Comparison of ENCODE assay signal across 8 mouse cellular contexts in the genomic region with DNA sequence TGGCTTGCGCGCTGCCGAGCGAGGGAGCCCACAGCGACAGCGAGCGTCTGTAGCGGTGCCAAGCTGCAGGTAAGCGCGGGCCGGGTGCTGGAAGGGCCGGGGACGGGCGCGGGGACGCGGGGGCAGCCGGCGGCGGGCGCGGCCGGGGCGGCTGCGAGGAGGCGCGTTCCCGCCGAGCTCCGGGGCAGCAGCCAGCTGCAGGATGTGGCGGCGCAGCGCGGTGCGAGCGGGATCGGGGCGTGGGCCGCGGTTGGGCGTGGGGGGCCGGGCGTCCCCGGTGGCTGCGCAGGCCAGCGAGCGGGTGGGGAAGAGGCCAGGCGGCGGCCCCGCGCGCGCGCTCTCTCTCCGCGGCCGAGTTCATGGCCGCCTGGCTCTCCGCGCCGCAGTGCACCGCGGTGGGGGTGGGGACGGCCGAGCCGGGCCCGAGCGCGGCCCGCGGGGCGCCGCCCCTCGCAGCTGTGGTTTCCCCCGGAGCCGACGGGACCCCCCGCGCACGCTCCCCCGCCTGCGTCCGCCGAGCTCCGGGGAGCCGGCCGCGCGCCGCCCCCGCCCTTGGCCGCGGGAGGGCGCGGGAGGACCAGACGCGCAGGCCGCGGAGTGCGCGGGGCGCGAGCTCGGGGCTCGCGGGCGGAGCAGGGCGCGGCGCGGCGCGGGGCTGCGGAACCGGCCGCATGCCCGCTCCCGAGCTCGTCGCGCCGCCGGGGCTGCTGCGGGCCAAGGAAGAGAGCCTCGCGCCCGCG. TPM values are rescaled to one million over a fixed set of nuclear protein-coding genes. Genes with fewer than 3 reads are reported as not detected.
DNase-seq lines count a peak whose midpoint lies in the region; ATAC-seq and TF ChIP-seq lines count a peak whose summit lies in the region.

No protein-coding gene starts in this region.

- peak overlapping the region; percentile 76 for H3K4me2 ChIP-seq in forebrain, embryonic 14.5 days (ENCODE audit: low read length)
- peak overlapping the region; percentile 87 for H3K4me2 ChIP-seq in liver, postnatal 0 days (ENCODE audit: low read depth, low read length)
- H3K4me2 ChIP-seq in neural tube, embryonic 14.5 days (ENCODE audit: low read depth, low read length): peak overlapping the region; percentile 92

- peak; percentile 33 for DNase-seq in ES-CJ7 (ENCODE audit: low read depth, low spot score)
- DNase-seq in cerebellum, adult 11 months: peak; percentile 75
- DNase-seq in forebrain, embryonic 14.5 days (ENCODE audit: low spot score): peak; percentile 78
- peak; percentile 82 to 86 for DNase-seq in heart, postnatal 14 days
- peak; percentile 74 to 75 for DNase-seq in layer of hippocampus, adult 18-20 months (ENCODE audit: low spot score in 2 of 2)
- DNase-seq in liver, postnatal 0 days: peak; percentile 81
- DNase-seq in telencephalon, adult 2 months (ENCODE audit: low read depth, low spot score): peak; percentile 27

- intact Hi-C loops in heart, postnatal 14 days (cut with DNase I): loop anchor here (2.0 kb wide), 2 partner anchors 33 to 55 kb away; partner anchors contain the start of gene Akain1

- H3K27ac ChIP-seq in forebrain, embryonic 14.5 days (ENCODE audit: low read depth, low read length): peak overlapping the region; percentile 100
- H3K27ac ChIP-seq in liver, postnatal 0 days (ENCODE audit: low read depth): peak overlapping the region; percentile 98
- H3K27ac ChIP-seq in neural tube, embryonic 14.5 days (ENCODE audit: low read depth, low read length): peak overlapping the region; percentile 100

- no peak for TF ChIP-seq EP300 in liver, postnatal 0 days (IDR thresholded peaks at IDR 0.05; ENCODE audit: low read depth)

- H3K4me1 ChIP-seq in forebrain, embryonic 14.5 days (ENCODE audit: control insufficient read depth, insufficient read depth, low read length): peaks cover 6% of the 10 kb centered on the region
- peaks cover 10% of the 10 kb centered on the region for H3K4me1 ChIP-seq in liver, postnatal 0 days (ENCODE audit: insufficient read depth)
- peaks cover 11% of the 10 kb centered on the region for H3K4me1 ChIP-seq in neural tube, embryonic 14.5 days (ENCODE audit: control insufficient read depth, insufficient read depth, low read length)

- H3K27me3 ChIP-seq in forebrain, embryonic 14.5 days (replicated peaks; ENCODE audit: control insufficient read depth, insufficient read depth, low read length): no peaks in the 10 kb centered on the region
- no peaks in the 10 kb centered on the region for H3K27me3 ChIP-seq in liver, postnatal 0 days (ENCODE audit: insufficient read depth, low read length)
- no peaks in the 10 kb centered on the region for H3K27me3 ChIP-seq in neural tube, embryonic 14.5 days (ENCODE audit: control insufficient read depth, insufficient read depth, low read length)

- peaks cover 19% of the 10 kb centered on the region for H3K36me3 ChIP-seq in forebrain, embryonic 14.5 days (ENCODE audit: control insufficient read depth, insufficient read depth, low read length)
- peaks cover 10% of the 10 kb centered on the region for H3K36me3 ChIP-seq in liver, postnatal 0 days (replicated peaks; ENCODE audit: insufficient read depth, low read length)
- peaks cover 6% of the 10 kb centered on the region; the same call in 1 of the 2 replicates for H3K36me3 ChIP-seq in neural tube, embryonic 14.5 days (ENCODE audit: control insufficient read depth, insufficient read depth, low read length)

- H3K9me3 ChIP-seq in forebrain, embryonic 14.5 days (replicated peaks; ENCODE audit: control insufficient read depth, low read length): no peaks in the 10 kb centered on the region
- H3K9me3 ChIP-seq in liver, postnatal 0 days (ENCODE audit: low read length): no peaks in the 10 kb centered on the region
- no peaks in the 10 kb centered on the region for H3K9me3 ChIP-seq in neural tube, embryonic 14.5 days (ENCODE audit: control insufficient read depth, low read length)

- peak overlapping the region; percentile 96 for H3K9ac ChIP-seq in forebrain, embryonic 14.5 days (ENCODE audit: low read length)
- H3K9ac ChIP-seq in liver, postnatal 0 days (replicated peaks): peak overlapping the region; percentile 96
- H3K9ac ChIP-seq in neural tube, embryonic 14.5 days (replicated peaks; ENCODE audit: low read depth, low read length): peak overlapping the region; percentile 74

- peak overlapping the region; percentile 83 for H3K4me3 ChIP-seq in forebrain, embryonic 14.5 days (ENCODE audit: low read depth, low read length)
- peak overlapping the region; percentile 89 for H3K4me3 ChIP-seq in liver, postnatal 0 days (ENCODE audit: low read depth, low read length)
- peak overlapping the region; percentile 66 for H3K4me3 ChIP-seq in neural tube, embryonic 14.5 days (ENCODE audit: low read depth, low read length)

- ATAC-seq in forebrain, embryonic 14.5 days: peak; percentile 68
- ATAC-seq in liver, postnatal 0 days: peak; percentile 64
- peak; percentile 80 for ATAC-seq in neural tube, embryonic 14.5 days (ENCODE audit: low read depth)

- TF ChIP-seq CTCF in liver, postnatal 0 days (IDR thresholded peaks at IDR 0.05; ENCODE audit: low read depth): no peak

- WGBS in forebrain, embryonic 14.5 days: 1% methylated on average over 66 of the region's 128 CpGs
- 3% methylated on average over 66 of the region's 128 CpGs for WGBS in liver, postnatal 0 days (ENCODE audit: insufficient replicate concordance)
- 1% methylated on average over 95 of the region's 128 CpGs for whole genome bisulfite sequencing in neural tube, embryonic 14.5 days

RNA-seq across cellular contexts. Expression of gene Zbtb14, which starts 0.5 kb away (rescaled TPM):
- polyA plus RNA-seq in forebrain, embryonic 14.5 days (2014; fragmentation: Nextera tagmentation; extraction: Ambion mirVana): 29.0 and 29.6 TPM in 2 replicates
- 10 to 100 TPM; 10.3 to 11.0 TPM for total RNA-seq in heart, postnatal 14 days (2021)
- 10 to 100 TPM; 21.3 TPM for total RNA-seq in layer of hippocampus, adult 18-20 months (2021)
- 5.2 and 5.3 TPM in 2 replicates for polyA plus RNA-seq in liver, postnatal 0 days (2015; fragmentation: Nextera tagmentation; extraction: Ambion mirVana)
- 23.2 and 31.4 TPM in 2 replicates for polyA plus RNA-seq in neural tube, embryonic 14.5 days (2014; fragmentation: Nextera tagmentation; extraction: Ambion mirVana)

RNA-seq across cellular contexts. Expression of gene Akain1, which starts 55.8 kb away (rescaled TPM):
- polyA plus RNA-seq in forebrain, embryonic 14.5 days (2014; fragmentation: Nextera tagmentation; extraction: Ambion mirVana): 0.21 and 0.36 TPM in 2 replicates
- not detected for total RNA-seq in heart, postnatal 14 days (2021)
- 10 to 100 TPM; 17.5 to 19.7 TPM for total RNA-seq in layer of hippocampus, adult 18-20 months (2021)
- polyA plus RNA-seq in liver, postnatal 0 days (2015; fragmentation: Nextera tagmentation; extraction: Ambion mirVana): not detected in 2 replicates
- 3.0 and 3.3 TPM in 2 replicates for polyA plus RNA-seq in neural tube, embryonic 14.5 days (2014; fragmentation: Nextera tagmentation; extraction: Ambion mirVana)

Comparison
In these comparisons a context has a peak if more than half of its experiments do, and no peak if none do; other contexts are left out.
1. Peak in every context shown above with its lines: DNase-seq, ATAC-seq, H3K4me3 ChIP-seq and H3K27ac ChIP-seq.
2. DNase-seq: peak in every context shown above with its lines; median percentile 84 in heart, postnatal 14 days; 81 in liver, postnatal 0 days; 78 in forebrain, embryonic 14.5 days; 75 in cerebellum, adult 11 months; 74 in layer of hippocampus, adult 18-20 months; 33 in ES-CJ7; 27 in telencephalon, adult 2 months.